Mouse (Mus musculus) adrenal gland, postnatal 10 days (tissue): ENCODE measurements at regions not wholly inside any gene's neighbourhood (a gene's known extent, or its start where the extent isn't known, plus 50 kb on each side); places are given as distances from the start of the nearest gene placed in this dataset.

Source experiments
- DNase-seq: peaks from one replicate; pipeline ENCODE4 v3.0.0; 2021; ENCODE audit warnings: mixed read lengths

GRCm38 (mm10) chr14:72219523-72219922 is 272.1 kb downstream of the Gm9195 start:
- DNase-seq = no peak

DNA sequence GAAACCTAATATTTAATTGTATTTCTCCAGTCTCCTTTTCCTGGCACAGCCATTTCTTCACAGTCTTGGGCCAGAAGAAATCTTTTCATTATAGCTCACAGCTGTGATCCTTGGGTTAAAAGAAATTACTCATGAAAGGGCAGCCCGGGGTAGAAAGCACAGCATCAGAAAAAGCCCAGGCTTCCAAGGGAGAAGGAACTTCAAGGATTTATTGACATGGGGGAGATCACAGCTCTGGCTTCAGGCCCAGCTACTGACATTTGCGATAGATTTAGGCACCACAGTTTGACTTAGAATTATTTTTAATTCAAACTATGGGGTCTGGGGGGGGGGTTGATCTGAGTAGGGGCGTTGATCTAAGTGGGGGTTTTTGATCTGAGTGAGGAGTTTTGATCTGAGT is 291.3 kb downstream of the Gm9195 start:
- DNase-seq = no peak

DNA sequence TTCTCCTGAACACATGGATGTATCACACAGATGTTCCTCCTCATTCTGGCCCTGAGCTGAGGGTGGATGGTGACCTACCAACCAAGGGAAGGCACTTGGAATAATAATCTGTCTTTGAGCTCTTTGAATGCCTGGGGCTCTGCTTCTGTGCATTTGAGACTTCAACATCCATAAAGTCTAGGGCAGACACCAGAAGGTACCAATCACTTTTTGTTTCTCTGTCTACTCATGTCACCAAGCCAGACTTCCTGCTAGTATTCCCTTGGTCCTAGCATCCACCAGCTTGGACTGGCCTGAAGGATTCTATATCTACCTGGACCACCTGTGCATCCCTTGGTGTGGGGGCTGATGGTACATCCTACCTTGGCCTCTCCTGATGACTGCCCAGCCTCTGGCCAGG is 291.7 kb downstream of the Gm9195 start:
- no peak for DNase-seq

- DNase-seq = no peak
Observed at GRCm38 (mm10) chr14:72197972-72198371, 293.7 kb downstream of the Gm9195 start.

- DNase-seq = peak; percentile 19
Observed at GRCm38 (mm10) chr14:72187329-72187984, 304.2 kb downstream of the Gm9195 start.

- no peak for DNase-seq
Observed at GRCm38 (mm10) chr14:72175751-72176150, 315.9 kb downstream of the Gm9195 start.

DNA sequence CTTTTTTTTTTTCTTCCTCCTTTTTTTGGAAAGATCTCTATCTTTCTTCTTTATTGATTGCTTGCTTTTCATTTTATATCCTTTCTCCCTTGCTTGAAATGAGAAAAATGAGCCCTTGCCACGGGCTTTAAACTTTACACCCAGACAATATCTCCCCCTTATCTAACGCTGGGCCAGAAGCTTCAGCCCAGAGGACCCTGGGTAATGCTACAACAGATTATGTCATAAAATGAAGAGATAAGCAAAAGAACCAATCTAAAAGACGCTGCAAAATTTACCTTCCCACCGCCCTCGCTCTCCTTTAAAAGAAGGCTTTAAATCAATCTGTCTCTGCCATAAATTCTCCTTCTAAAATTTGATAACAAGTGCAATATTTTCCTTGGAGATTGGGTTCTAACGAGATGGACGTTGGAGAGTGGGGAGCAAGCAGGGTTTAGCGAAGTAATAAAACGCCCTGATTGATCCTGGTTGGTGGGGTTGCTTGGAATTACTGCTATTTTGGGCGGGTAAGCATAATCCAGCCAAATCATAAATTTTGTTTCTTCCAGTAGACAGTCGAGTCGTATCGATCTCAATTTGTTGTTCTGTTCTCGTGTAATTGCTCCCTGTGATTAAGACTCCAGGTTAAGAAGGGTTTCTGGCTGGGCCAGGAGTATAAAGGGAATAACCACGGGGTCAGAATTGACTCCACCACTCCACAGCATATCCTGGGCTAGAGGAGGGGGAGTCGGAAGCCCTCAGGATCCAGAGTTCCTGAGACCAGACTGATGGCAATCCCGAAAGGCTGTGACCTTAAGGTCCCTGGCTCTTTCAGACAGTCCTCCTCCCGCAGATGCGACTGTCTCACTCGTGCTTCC is 318.9 kb downstream of the Gm9195 start:
- DNase-seq = no peak

GRCm38 (mm10) chr14:72171777-72172176 is 319.9 kb downstream of the Gm9195 start:
- no peak for DNase-seq

GRCm38 (mm10) chr14:72158537-72159323 is 332.9 kb downstream of the Gm9195 start:
- peak; percentile 15 for DNase-seq

GRCm38 (mm10) chr14:72155197-72155907 is 336.3 kb downstream of the Gm9195 start:
- DNase-seq = no peak

DNA sequence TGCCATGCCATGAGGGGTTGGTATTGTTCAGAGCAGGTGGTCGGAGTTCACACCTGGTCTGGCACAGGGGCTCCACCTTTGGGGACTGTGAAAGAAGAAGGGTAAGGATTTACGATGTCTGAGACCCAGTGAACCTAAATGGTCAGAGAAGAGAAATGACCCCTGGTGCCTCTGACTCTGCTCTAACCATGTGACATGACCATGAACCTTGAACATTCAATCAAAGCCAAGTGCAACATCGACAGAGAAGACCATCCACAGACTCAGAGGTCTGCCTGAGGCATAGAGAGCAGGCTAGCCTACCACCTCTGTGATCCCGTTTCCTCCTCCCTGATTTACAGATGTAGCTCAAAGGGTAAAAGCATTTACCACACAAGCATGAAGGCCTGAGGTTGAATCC is 340.0 kb downstream of the Gm9195 start:
- DNase-seq = no peak

GRCm38 (mm10) chr14:72149463-72149862 is 342.2 kb downstream of the Gm9195 start:
- DNase-seq = no peak

- DNase-seq = no peak
Observed at GRCm38 (mm10) chr14:72148886-72149285, 342.8 kb downstream of the Gm9195 start.

DNA sequence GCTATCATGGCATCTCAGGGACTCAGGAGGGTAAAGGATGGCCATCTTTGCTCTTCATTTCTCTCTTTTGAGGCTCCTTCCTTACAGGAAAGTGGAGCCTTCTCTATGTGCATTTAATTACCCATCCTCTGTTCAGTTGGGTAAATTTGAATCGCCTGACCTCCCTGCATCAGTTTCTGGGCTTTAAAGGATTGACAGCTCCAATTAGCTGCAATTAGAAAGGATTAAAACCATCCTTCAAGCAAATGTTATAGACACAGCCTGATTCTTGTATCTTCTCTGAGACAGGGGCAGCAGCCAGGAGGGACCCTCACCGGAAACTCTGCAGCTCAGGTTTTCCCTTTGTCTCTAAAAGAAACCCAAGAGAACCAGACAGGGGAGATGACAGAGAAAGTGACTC is 345.3 kb downstream of the Gm9195 start:
- no peak for DNase-seq

- DNase-seq = no peak
Observed at GRCm38 (mm10) chr14:72142883-72143487, 348.7 kb downstream of the Gm9195 start.

GRCm38 (mm10) chr14:72141136-72141535 is 350.5 kb downstream of the Gm9195 start:
- no peak for DNase-seq

- DNase-seq = no peak
Observed at GRCm38 (mm10) chr14:72130149-72130548, 361.5 kb downstream of the Gm9195 start.

DNA sequence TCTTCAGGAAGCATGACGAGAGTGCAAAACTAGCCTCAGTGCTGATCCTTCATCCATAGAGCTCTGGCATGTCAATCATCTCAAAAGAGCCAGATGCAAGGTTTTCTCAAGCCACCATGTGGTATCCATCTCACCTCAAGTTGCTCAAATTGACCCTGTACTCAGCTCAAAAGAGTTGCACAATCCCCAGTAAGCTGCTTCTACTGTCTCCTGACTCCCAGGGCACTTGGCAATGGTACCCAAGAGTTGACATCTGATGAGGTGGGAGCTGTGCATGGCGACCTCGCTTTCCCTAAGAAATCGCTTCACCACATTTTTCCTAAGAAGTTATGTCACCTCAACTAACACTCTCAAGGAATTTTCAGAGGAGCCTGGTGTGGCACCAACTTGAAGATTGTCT is 369.9 kb downstream of the Gm9195 start:
- no peak for DNase-seq

DNA sequence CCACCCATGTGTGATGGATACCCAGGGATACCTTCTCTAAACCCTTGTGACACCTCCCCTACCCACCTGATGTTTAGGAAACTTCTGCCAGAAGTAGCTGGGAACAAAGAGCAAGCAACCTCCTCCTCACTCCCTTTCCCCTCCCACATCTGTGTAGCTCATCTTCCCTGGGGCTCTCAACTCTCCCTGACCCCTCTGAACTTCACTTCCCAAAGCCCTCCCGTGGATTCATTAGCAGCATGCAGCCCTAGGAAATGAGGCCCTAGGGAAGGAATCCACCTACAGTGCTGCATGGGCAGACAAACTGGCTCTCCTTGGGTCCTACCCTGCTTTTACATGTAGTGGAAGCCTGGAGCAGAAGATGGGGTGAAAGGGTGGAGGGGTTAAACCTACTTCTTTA is 370.6 kb downstream of the Gm9195 start:
- DNase-seq = no peak

DNA sequence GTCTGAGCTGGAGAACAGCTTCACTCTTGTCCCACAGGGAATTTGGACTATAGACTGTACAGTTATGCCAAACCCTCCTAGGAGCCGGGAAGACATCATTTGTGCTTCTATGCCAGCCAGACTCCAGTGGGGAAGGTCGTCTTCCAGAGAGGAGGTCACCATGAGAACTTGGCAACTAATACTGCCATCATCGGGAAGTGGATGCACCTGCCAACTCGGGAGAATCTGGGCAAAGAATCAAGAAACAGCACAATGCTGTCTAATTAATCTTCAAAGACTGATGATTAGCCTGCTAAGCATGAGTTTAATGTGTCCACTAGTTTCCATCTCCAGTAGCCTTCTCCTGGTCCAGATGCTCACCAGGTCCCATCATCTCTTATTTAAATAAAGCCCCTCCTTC is 374.8 kb downstream of the Gm9195 start:
- peak; percentile 1 for DNase-seq

DNA sequence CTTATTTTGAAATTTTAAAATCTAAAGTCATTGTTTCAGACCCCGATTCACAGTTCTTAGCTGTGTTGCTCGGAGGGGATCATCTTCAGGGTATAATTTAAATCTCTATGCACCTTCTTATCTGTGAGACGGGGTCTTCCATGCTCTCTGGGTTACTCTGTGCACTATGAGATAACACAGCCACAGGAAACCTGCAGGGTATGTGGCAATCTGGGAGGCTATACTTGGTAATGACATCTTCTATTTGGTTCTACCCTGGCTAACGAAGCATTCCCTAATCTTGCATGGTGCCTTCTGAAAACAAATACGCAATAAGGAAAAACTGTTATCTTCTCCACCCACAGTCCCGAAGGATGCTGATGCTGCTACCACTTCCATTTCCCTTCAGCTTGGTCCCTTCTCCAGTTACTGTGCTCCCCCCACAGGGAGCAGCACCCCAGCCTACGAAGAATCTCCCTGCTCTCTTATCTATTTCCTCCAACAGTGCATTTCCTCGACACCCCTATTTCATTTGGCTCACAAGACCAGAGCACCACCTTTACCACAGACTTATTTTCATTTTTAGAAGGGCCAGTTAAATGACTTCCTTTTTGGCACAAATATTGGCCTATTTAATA is 378.2 kb downstream of the Gm9195 start:
- no peak for DNase-seq
